Mouse (Mus musculus): ENCODE data around the gene Krtap28-10. TPM values are rescaled to one million over a fixed set of nuclear protein-coding genes. Genes with fewer than 3 reads are reported as not detected.

The Krtap28-10 gene
- not detected for total RNA-seq (2021)
- long read RNA-seq, experiment 1 = 0 reads
- long read RNA-seq, experiment 2 = 0 reads

GRCm38 (mm10) chr1:83042380-83042779, at the start of gene Krtap28-10:
Gene Krtap28-10, minus strand, starts transcription at chr1:83042480.
- Histone ChIP-seq H3K4me3 (no peak within 1 kb of the TSS), H3K27ac (no peak within 1 kb of the TSS)
- no peak for TF ChIP-seq CTCF (IDR thresholded peaks at IDR 0.05)
- DNase-seq = no peak
- intact Hi-C loops (cut with DNase I) = no loop called here

GRCm38 (mm10) chr1:83091268-83091667, 49.0 kb upstream of the Krtap28-10 start:
- intact Hi-C loops (cut with DNase I) = no loop called here
- H3K4me3 ChIP-seq = no peak overlapping the region
- H3K27ac ChIP-seq = no peak overlapping the region
- no peak for DNase-seq
- TF ChIP-seq CTCF (IDR thresholded peaks at IDR 0.05) = no peak

- Histone ChIP-seq H3K4me3 (no peak overlapping the region), H3K27ac (no peak overlapping the region)
- no peak for DNase-seq
- TF ChIP-seq CTCF (IDR thresholded peaks at IDR 0.05) = no peak
- intact Hi-C loops (cut with DNase I) = no loop called here
Observed at GRCm38 (mm10) chr1:83084790-83085189, 42.5 kb upstream of the Krtap28-10 start.

- intact Hi-C loops (cut with DNase I) = loop anchor here (5.0 kb wide), 1 partner anchor 290 kb away; no protein-coding TSS in a partner anchor
- Histone ChIP-seq H3K27ac (no peak overlapping the region), H3K4me3 (no peak overlapping the region)
- no peak for DNase-seq
- no peak for TF ChIP-seq CTCF (IDR thresholded peaks at IDR 0.05)
Observed at GRCm38 (mm10) chr1:83077016-83077415, 34.7 kb upstream of the Krtap28-10 start.

GRCm38 (mm10) chr1:83076190-83076917, 34.1 kb upstream of the Krtap28-10 start:
- intact Hi-C loops (cut with DNase I) = loop anchor here (5.0 kb wide), 1 partner anchor 289 kb away; no protein-coding TSS in a partner anchor
- peak; percentile 74 for TF ChIP-seq CTCF (IDR thresholded peaks at IDR 0.05)
- DNase-seq = no peak
- peak overlapping the region; percentile 37 for H3K4me3 ChIP-seq
- no peak overlapping the region for H3K27ac ChIP-seq

- TF ChIP-seq CTCF (IDR thresholded peaks at IDR 0.05) = no peak
- intact Hi-C loops (cut with DNase I) = loop anchor here (5.0 kb wide), 1 partner anchor 288 kb away; no protein-coding TSS in a partner anchor
- Histone ChIP-seq H3K27ac (no peak overlapping the region), H3K4me3 (peak overlapping the region; percentile 37)
- DNase-seq = no peak
Observed at GRCm38 (mm10) chr1:83075526-83076189, 33.4 kb upstream of the Krtap28-10 start.

- Histone ChIP-seq H3K27ac (no peak overlapping the region), H3K4me3 (no peak overlapping the region)
- TF ChIP-seq CTCF (IDR thresholded peaks at IDR 0.05) = no peak
- DNase-seq = no peak
- intact Hi-C loops (cut with DNase I) = no loop called here
Observed at GRCm38 (mm10) chr1:83067205-83067604, 24.9 kb upstream of the Krtap28-10 start.

GRCm38 (mm10) chr1:83066577-83066976, 24.3 kb upstream of the Krtap28-10 start:
- no peak for TF ChIP-seq CTCF (IDR thresholded peaks at IDR 0.05)
- DNase-seq = no peak
- Histone ChIP-seq H3K4me3 (no peak overlapping the region), H3K27ac (no peak overlapping the region)
- intact Hi-C loops (cut with DNase I) = no loop called here

- peak; percentile 71 for TF ChIP-seq CTCF (IDR thresholded peaks at IDR 0.05)
- no peak for DNase-seq
- no peak overlapping the region for H3K4me3 ChIP-seq
- H3K27ac ChIP-seq = no peak overlapping the region
- intact Hi-C loops (cut with DNase I) = loop anchor here (2.0 to 5.0 kb wide), 2 partner anchors 122 to 652 kb away; no protein-coding TSS in a partner anchor
Observed at GRCm38 (mm10) chr1:83064851-83065250, 22.6 kb upstream of the Krtap28-10 start.

- intact Hi-C loops (cut with DNase I) = loop anchor here (5.0 kb wide), 1 partner anchor 657 kb away; no protein-coding TSS in a partner anchor
- H3K27ac ChIP-seq = no peak within 1 kb of the TSS
- H3K4me3 ChIP-seq = no peak within 1 kb of the TSS
- DNase-seq = no peak
- no peak for TF ChIP-seq CTCF (IDR thresholded peaks at IDR 0.05)
Observed at GRCm38 (mm10) chr1:83060643-83061042, 18.4 kb upstream of the Krtap28-10 start, which contains the start of gene Krtap28-13. Gene Krtap28-13, plus strand, starts transcription at chr1:83060930.

GRCm38 (mm10) chr1:83059278-83059677, 17.0 kb upstream of the Krtap28-10 start, which contains the start of gene A030005K14Rik:
Gene A030005K14Rik, minus strand, starts transcription at chr1:83059378.
- intact Hi-C loops (cut with DNase I) = no loop called here

GRCm38 (mm10) chr1:83058481-83058880, 16.2 kb upstream of the Krtap28-10 start:
- no peak overlapping the region for H3K4me3 ChIP-seq
- no peak overlapping the region for H3K27ac ChIP-seq
- intact Hi-C loops (cut with DNase I) = no loop called here
- TF ChIP-seq CTCF (IDR thresholded peaks at IDR 0.05) = no peak
- no peak for DNase-seq

More at GRCm38 (mm10) chr1:83059278-83059677, 17.0 kb upstream of the Krtap28-10 start, which contains the start of gene A030005K14Rik:
- Histone ChIP-seq H3K4me3 (no peak within 1 kb of the TSS), H3K27ac (no peak within 1 kb of the TSS)
- no peak for DNase-seq
- no peak for TF ChIP-seq CTCF (IDR thresholded peaks at IDR 0.05)

GRCm38 (mm10) chr1:83044882-83045427, 2.7 kb upstream of the Krtap28-10 start, which contains the start of gene Gm47969:
Gene Gm47969, plus strand, starts transcription at chr1:83044932.
- no peak for TF ChIP-seq CTCF (IDR thresholded peaks at IDR 0.05)
- no peak within 1 kb of the TSS for H3K27ac ChIP-seq
- H3K4me3 ChIP-seq = no peak within 1 kb of the TSS
- DNase-seq = no peak
- intact Hi-C loops (cut with DNase I) = no loop called here

Measured in gastrocnemius, adult 2 months (tissue).